Mouse (Mus musculus) testis, adult 2 months (tissue): ENCODE measurements around the gene Ppp2r5b. TPM values are rescaled to one million over a fixed set of nuclear protein-coding genes. Genes with fewer than 3 reads are reported as not detected.
A peak's percentile ranks its signal among the peaks of the same experiment; 100 is the strongest.

Experiments
- H3K27ac ChIP-seq: fragments of 200-500 bp; 2 replicates; pipeline ENCODE4 v1.5.1; 2012; ENCODE audit warnings: low read depth, low read length; ENCODE audit not compliant: control insufficient read depth, insufficient read depth
- H3K27me3 ChIP-seq: fragments of 200-500 bp; 2 replicates; pipeline ENCODE4 v1.6.1; 2012; ENCODE audit warnings: mild to moderate bottlenecking, low read length, moderate library complexity; ENCODE audit not compliant: control insufficient read depth, insufficient read depth
- H3K36me3 ChIP-seq: fragments of 200-500 bp; 2 replicates; pipeline ENCODE4 v1.6.1; 2012; ENCODE audit warnings: mild to moderate bottlenecking, low read length; ENCODE audit not compliant: control insufficient read depth, insufficient read depth
- H3K4me1 ChIP-seq: fragments of 200-500 bp; 2 replicates; pipeline ENCODE4 v1.6.1; 2012; ENCODE audit warnings: low read length; ENCODE audit not compliant: control insufficient read depth, insufficient read depth
- H3K4me3 ChIP-seq: fragments of 200-500 bp; 2 replicates; pipeline ENCODE4 v1.5.1; 2012; ENCODE audit warnings: low read depth, mild to moderate bottlenecking, low read length, moderate library complexity, mixed read lengths; ENCODE audit not compliant: control insufficient read depth
- CTCF ChIP-seq: fragments of 200-500 bp; IDR thresholded peaks from 2 replicates; pipeline ENCODE4 v1.5.1; 2012; ENCODE audit warnings: low read depth, mild to moderate bottlenecking, inconsistent platforms, low read length, moderate library complexity; ENCODE audit not compliant: control insufficient read depth, insufficient read depth, insufficient replicate concordance
- POLR2A ChIP-seq: fragments of 200-500 bp; IDR thresholded peaks from 2 replicates; pipeline ENCODE4 v1.6.1; 2012; ENCODE audit warnings: low read depth, mild to moderate bottlenecking, inconsistent platforms, low read length, moderate library complexity; ENCODE audit not compliant: control insufficient read depth
- polyA plus RNA-seq: library from polyadenylated mRNA; depleted of rRNA; stranded (reverse); fragments of >200 nt; gene quantifications from 2 replicates; pipeline ENCODE4 v1.2.3, GENCODE M21; 2012; rRNA removed

Ppp2r5b gene
- 4.6 TPM in 2 replicates for polyA plus RNA-seq

- peaks cover 16% of the 10 kb centered on the region for H3K4me1 ChIP-seq
- peak within 1 kb of the TSS; percentile 90 for H3K27ac ChIP-seq
- TF ChIP-seq CTCF (no peak), POLR2A (no peak)
- H3K36me3 ChIP-seq, result no peaks in the 10 kb centered on the region
- no peaks in the 10 kb centered on the region for H3K27me3 ChIP-seq
- H3K4me3 ChIP-seq, result peak within 1 kb of the TSS; percentile 88
These were observed at the start of gene Ppp2r5b for GRCm38 (mm10) chr19:6235084-6236052. Gene Ppp2r5b, minus strand, starts transcription at chr19:6235872.

DNA sequence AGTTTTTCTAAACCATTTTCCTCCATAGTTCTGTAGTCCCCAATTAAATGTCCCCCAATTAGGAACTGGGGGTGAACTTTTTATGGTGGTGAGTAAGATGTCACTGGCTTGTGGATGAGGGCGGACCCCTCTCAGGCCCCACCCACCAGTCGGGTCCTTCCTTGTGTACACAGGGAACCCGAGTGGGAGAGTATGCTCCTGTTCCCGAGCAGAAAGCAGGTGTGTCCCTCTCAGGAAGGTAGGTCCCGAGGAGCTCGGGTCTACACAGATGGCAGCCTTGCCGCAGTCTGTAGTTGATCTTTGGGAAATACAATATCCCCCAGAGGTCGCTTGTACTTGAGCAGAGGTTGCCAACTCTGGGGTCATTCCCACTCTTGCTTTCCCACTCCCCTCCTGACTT is 49.6 kb upstream of the Ppp2r5b start:
- H3K27ac ChIP-seq, result peak overlapping the region; percentile 22; the same call in 1 of the 2 replicates
- H3K4me1 ChIP-seq, result peaks cover 13% of the 10 kb centered on the region
- H3K27me3 ChIP-seq, result no peaks in the 10 kb centered on the region
- peaks cover 1% of the 10 kb centered on the region for H3K36me3 ChIP-seq
- TF ChIP-seq CTCF, result no peak
- TF ChIP-seq POLR2A, result no peak
- no peak overlapping the region for H3K4me3 ChIP-seq

GRCm38 (mm10) chr19:6284502-6284901 is 48.8 kb upstream of the Ppp2r5b start:
- peak overlapping the region; percentile 3; the same call in 1 of the 2 replicates for H3K27ac ChIP-seq
- H3K27me3 ChIP-seq, result no peaks in the 10 kb centered on the region
- no peak overlapping the region for H3K4me3 ChIP-seq
- TF ChIP-seq POLR2A (no peak), CTCF (no peak)
- peaks cover 1% of the 10 kb centered on the region for H3K36me3 ChIP-seq
- H3K4me1 ChIP-seq, result peaks cover 13% of the 10 kb centered on the region

DNA sequence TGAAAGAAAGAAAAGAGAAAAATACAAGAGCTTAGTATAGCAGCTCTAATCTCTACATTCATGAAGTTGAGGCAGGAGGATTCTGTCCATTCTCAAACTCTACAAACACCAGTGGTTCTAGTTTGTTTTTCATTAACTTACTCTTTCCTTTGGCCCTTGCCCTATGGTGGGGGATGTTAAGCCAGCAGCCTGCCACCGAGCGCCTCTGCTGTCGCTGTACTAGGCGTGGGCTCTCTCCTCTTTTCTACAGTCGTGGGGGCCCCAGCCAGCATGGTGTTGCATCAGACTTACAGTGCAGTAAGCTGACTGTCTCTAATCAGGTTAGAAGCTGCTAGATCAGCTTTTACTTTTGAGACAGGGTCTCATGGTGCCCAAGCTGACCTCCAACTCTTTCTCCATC is 47.3 kb upstream of the Ppp2r5b start:
- peaks cover 12% of the 10 kb centered on the region for H3K4me1 ChIP-seq
- no peak overlapping the region for H3K27ac ChIP-seq
- TF ChIP-seq CTCF (no peak), POLR2A (no peak)
- H3K27me3 ChIP-seq, result no peaks in the 10 kb centered on the region
- peaks cover 1% of the 10 kb centered on the region for H3K36me3 ChIP-seq
- no peak overlapping the region for H3K4me3 ChIP-seq

DNA sequence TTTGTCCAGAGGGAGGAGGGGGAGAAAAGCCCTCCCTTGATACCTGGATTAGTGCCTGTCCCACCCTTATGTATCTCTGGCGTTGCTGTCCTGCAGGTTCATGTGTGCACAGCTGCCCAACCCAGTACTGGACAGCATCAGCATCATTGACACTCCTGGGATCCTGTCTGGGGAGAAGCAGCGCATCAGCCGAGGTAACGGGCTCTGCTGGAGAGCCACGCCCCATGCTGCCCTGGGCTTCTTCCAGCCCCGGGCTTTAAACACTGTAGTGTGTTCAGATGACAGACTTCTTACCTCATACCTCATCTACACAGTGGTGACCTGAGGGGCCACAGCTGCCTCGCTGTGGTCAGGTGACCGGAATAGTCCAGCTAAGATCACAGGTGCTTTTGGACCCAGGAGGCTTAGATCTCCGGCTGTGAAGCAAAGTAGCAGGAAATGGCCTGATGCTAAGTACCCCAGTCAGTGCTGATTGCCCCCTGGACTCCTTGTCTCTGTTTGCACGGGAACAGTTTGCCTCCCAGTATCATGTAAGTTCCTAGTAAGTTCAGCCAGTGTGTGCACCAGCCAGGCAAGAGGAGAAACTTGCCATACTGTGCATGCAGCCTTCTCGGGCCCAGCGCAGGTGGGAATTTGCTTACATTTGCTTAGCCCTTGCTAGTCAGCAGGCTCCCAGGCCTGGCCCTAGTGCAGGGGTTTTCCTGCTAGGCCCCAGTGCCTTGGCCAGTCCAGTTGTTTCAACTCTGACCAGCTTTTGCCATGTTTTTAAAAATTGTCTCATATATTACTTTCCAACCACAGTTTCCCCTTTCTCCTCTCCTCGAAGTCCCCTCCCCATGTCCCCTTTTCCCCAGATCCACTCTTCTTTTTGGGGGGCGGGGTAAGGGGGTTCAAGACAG is 45.7 kb upstream of the Ppp2r5b start:
- H3K27ac ChIP-seq, result no peak overlapping the region
- TF ChIP-seq CTCF (no peak), POLR2A (no peak)
- no peaks in the 10 kb centered on the region for H3K27me3 ChIP-seq
- no peak overlapping the region for H3K4me3 ChIP-seq
- H3K36me3 ChIP-seq, result peaks cover 1% of the 10 kb centered on the region
- H3K4me1 ChIP-seq, result peaks cover 10% of the 10 kb centered on the region

GRCm38 (mm10) chr19:6280554-6280953 is 44.9 kb upstream of the Ppp2r5b start:
- Histone ChIP-seq H3K27ac (no peak overlapping the region), H3K4me1 (peaks cover 9% of the 10 kb centered on the region), H3K27me3 (no peaks in the 10 kb centered on the region), H3K36me3 (peaks cover 1% of the 10 kb centered on the region), H3K4me3 (no peak overlapping the region)
- TF ChIP-seq POLR2A (no peak), CTCF (no peak)

- Histone ChIP-seq H3K36me3 (peaks cover 1% of the 10 kb centered on the region), H3K4me3 (peak overlapping the region; percentile 87), H3K27me3 (no peaks in the 10 kb centered on the region), H3K4me1 (peaks cover 7% of the 10 kb centered on the region), H3K27ac (no peak overlapping the region)
- TF ChIP-seq CTCF (no peak), POLR2A (no peak)
These were observed 43.9 kb upstream of the Ppp2r5b start for GRCm38 (mm10) chr19:6279481-6280144.
